Mouse (Mus musculus) thymus, adult 2 months (tissue): ENCODE measurements at regions not wholly inside any gene's neighbourhood (a gene's known extent, or its start where the extent isn't known, plus 50 kb on each side); places are given as distances from the start of the nearest gene placed in this dataset.

Experiments used
- DNase-seq: peaks from one replicate; pipeline ENCODE4 v3.0.0; 2021
- H3K27ac ChIP-seq: fragments of 200-500 bp; 2 replicates; pipeline ENCODE4 v1.5.1; 2012; ENCODE audit warnings: low read length, control low read depth; ENCODE audit not compliant: control insufficient read depth, insufficient read depth
- H3K27me3 ChIP-seq: fragments of 200-500 bp; 2 replicates; pipeline ENCODE4 v1.6.1; 2012; ENCODE audit warnings: mild to moderate bottlenecking, low read length, moderate library complexity, mixed read lengths; ENCODE audit not compliant: control insufficient read depth, insufficient read depth
- H3K36me3 ChIP-seq: fragments of 200-500 bp; 2 replicates; pipeline ENCODE4 v1.6.1; 2012; ENCODE audit warnings: mild to moderate bottlenecking, low read length, moderate library complexity; ENCODE audit not compliant: control insufficient read depth, insufficient read depth
- H3K4me1 ChIP-seq: fragments of 200-500 bp; replicated peaks from 2 replicates; pipeline ENCODE4 v1.6.1; 2012; ENCODE audit warnings: low read length; ENCODE audit not compliant: control insufficient read depth, insufficient read depth
- H3K4me3 ChIP-seq: fragments of 200-500 bp; 2 replicates; pipeline ENCODE4 v1.5.1; 2012; ENCODE audit warnings: mild to moderate bottlenecking, low read length, control low read depth, moderate library complexity; ENCODE audit not compliant: control insufficient read depth, insufficient read depth
- CTCF ChIP-seq: fragments of 200-500 bp; IDR thresholded peaks from 2 replicates; pipeline ENCODE4 v1.5.1; 2012; ENCODE audit warnings: mild to moderate bottlenecking, control low read depth, low read length, moderate library complexity, borderline replicate concordance; ENCODE audit not compliant: control insufficient read depth, poor library complexity, insufficient read depth; ENCODE audit errors: extremely low read depth
- POLR2A ChIP-seq: fragments of 200-500 bp; IDR thresholded peaks from 2 replicates; pipeline ENCODE4 v1.6.1; 2012; ENCODE audit warnings: mild to moderate bottlenecking, low read length, control low read depth, moderate library complexity; ENCODE audit not compliant: control insufficient read depth, poor library complexity, insufficient read depth; ENCODE audit errors: extremely low read depth
- WGBS: fragments of 180-500 bp; shearing (Covaris S2); methylation state at CpG from one replicate; pipeline ENCODE4 v1.1.7; 2018; 5-methylcytosine and 5-hydroxymethylcytosine counted together

DNA sequence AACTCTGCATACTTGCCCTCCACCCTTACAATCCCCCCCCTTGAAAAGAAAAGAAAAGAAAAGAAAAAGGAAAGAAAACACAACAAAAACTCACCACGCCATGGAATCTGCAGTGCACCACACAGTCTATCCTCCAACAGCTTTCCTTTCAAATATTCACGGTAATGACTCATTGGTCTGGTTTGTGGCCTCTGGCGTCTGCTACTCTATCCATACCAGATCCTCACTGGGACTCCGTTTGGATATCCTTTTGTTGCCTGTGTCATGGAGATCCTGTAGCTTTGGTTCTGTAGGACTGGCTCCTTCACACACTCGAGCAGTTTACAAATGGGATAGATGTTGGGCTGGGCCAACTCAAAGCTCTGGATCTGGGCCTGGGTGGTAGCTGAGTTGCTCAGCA is 232.4 kb upstream of the Smlr1 start:
- no peak overlapping the region for H3K27ac ChIP-seq
- no peaks in the 10 kb centered on the region for H3K27me3 ChIP-seq
- H3K4me3 ChIP-seq = no peak overlapping the region
- no peak for DNase-seq
- H3K4me1 ChIP-seq = no peaks in the 10 kb centered on the region
- TF ChIP-seq CTCF (no peak), POLR2A (no peak)
- no peaks in the 10 kb centered on the region for H3K36me3 ChIP-seq
- WGBS = 89% methylated on average over 5 of the region's 5 CpGs

DNA sequence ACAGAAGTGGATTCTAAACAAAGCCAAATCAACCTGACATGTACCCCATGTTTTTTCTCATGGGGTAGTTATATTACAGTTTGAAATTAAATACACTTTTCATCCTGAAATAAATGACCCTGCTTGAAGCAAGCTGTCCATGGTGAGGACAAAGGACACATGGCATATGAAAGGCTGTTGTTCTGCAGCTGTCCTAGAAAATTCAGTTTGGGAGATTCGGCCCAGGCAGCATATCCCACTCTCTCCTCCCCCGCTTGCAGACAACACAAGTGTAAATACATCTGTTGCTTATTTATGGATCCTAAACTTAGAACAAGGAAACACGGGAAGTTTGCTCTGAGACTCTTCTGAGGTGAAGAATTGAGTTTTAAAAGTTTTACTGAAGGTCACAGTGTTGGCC is 218.2 kb upstream of the Smlr1 start:
- Histone ChIP-seq H3K27me3 (no peaks in the 10 kb centered on the region), H3K36me3 (no peaks in the 10 kb centered on the region), H3K4me1 (no peaks in the 10 kb centered on the region), H3K4me3 (no peak overlapping the region), H3K27ac (no peak overlapping the region)
- no peak for DNase-seq
- WGBS = 90% methylated on average over 3 of the region's 3 CpGs
- no peak for TF ChIP-seq POLR2A
- no peak for TF ChIP-seq CTCF

DNA sequence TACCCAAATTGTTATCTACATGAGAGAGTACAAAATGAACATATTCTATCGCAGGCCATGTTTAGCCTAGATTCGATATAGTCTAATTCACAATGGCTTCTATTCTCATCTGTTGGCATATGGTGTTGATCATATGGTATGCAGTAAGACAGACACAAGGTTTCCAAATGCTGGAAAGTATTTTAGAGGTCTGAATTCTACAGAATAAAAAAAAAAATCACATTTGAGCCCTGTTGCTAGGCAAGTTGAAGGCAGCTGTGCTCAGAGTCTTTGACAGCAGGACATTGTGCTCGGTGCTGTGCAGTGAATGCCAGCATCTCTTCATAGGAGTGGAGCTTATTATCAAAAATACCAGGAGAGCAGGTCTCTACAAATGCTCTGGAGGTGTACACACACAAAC is 206.6 kb upstream of the Smlr1 start:
- 93% methylated on average over 3 of the region's 3 CpGs for WGBS
- Histone ChIP-seq H3K36me3 (no peaks in the 10 kb centered on the region), H3K4me1 (no peaks in the 10 kb centered on the region), H3K27me3 (no peaks in the 10 kb centered on the region), H3K4me3 (no peak overlapping the region), H3K27ac (no peak overlapping the region)
- DNase-seq = no peak
- no peak for TF ChIP-seq POLR2A
- TF ChIP-seq CTCF = no peak

DNA sequence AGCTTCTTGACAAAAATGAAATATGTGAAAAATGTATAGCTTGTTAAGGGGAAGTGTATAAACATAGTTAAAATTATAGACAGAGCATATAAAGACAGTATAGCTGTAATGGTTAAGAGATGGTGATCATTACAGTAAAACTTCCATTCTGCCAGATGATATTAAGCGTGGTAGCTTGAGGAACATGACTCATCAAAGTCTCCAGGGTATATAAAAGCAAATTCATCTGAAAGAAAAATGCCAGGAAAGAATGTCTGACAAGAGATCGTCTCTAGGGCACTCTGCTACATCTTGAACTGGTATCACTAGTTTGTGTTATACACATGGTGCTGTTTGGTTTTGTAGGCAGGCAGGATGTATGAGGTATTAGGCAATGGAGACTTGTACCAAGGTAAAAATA is 204.9 kb upstream of the Smlr1 start:
- Histone ChIP-seq H3K4me1 (no peaks in the 10 kb centered on the region), H3K27ac (no peak overlapping the region), H3K36me3 (no peaks in the 10 kb centered on the region), H3K4me3 (no peak overlapping the region), H3K27me3 (no peaks in the 10 kb centered on the region)
- 78% methylated on average over 2 of the region's 2 CpGs for WGBS
- TF ChIP-seq POLR2A (no peak), CTCF (no peak)
- no peak for DNase-seq

DNA sequence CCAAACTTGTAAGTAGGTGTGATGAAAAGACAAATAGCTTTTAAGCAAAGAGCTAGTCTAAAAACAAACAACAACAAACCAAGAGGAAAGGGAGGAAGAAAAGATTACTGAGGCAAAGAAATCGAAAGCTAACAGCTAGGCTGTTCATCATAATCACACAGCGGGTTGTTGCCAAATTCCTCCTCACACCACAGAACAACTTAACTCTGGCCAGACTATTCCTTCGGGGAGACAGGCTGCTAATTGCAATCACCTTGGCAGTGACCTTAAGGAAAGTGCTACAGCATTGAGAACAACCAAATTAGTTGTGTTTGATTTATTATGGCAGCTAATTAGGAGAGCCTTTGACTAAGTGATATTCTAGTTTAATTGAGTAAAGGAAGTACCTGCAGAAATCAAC is 194.4 kb upstream of the Smlr1 start:
- no peak for DNase-seq
- Histone ChIP-seq H3K27ac (no peak overlapping the region), H3K27me3 (no peaks in the 10 kb centered on the region), H3K36me3 (no peaks in the 10 kb centered on the region), H3K4me1 (no peaks in the 10 kb centered on the region), H3K4me3 (no peak overlapping the region)
- TF ChIP-seq POLR2A = no peak
- TF ChIP-seq CTCF = no peak
- 37% methylated on average over 3 of the region's 3 CpGs for WGBS

DNA sequence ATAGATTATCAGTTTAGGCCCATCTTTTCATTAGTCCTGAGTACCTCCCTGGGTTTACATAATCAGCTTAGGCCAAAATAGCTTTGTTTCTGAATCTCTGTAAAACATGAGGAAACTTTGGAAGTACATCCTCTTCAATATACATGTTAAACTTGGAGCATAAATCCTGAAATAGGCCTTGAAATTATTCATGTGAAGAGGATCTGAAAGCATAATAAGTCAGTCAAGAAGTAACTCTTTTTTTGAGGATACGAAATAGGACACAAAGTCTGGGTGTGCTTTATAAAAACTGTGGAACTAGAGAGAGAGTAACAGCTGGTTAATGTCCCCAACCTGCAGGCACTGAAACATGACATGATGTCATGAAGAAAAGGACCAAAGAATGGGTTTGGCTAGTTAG is 187.9 kb upstream of the Smlr1 start:
- DNase-seq = no peak
- Histone ChIP-seq H3K4me3 (no peak overlapping the region), H3K27me3 (no peaks in the 10 kb centered on the region), H3K27ac (no peak overlapping the region), H3K4me1 (no peaks in the 10 kb centered on the region), H3K36me3 (no peaks in the 10 kb centered on the region)
- TF ChIP-seq CTCF = no peak
- TF ChIP-seq POLR2A = no peak
- 89% methylated on average over 1 of the region's 1 CpGs for WGBS

DNA sequence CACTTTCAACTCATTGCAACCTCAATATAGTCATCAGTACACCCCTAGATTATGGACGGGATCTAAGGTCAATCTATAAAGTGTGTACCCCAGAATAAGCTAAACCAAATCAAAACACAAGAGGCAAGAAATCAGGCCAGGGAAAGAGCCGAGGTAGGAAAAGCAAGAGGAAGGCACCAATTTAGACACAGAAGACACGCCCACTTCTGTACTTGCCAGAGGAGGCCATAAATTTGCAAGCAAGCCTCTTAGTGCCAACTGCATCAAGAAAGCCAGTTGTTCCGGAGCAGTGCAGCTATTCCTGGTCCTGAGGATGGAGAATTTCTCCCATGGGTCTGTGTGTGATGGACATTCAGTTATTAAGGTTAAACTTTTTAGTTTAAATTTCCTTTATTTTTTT is 179.7 kb upstream of the Smlr1 start:
- 65% methylated on average over 4 of the region's 4 CpGs for WGBS

DNA sequence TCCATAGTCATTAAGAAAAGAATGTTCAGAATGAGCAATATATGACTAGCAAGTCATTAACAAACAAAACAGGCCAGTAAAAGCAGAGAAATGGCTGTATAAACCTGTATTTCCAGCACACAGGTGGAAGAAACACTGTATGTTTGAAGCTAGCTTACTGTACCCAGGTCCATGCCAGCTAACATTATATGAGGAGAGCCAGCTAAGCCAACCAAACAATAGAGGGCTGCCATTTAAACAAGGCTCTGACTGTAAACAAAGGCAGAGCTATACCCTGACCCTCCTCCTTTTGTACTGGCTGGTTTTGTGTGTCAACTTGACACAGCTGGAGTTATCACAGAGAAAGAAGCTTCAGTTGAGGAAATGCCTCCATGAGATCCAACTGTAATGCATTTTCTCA is 178.6 kb upstream of the Smlr1 start:
- Histone ChIP-seq H3K4me3 (no peak overlapping the region), H3K36me3 (no peaks in the 10 kb centered on the region), H3K27me3 (no peaks in the 10 kb centered on the region), H3K4me1 (no peaks in the 10 kb centered on the region), H3K27ac (no peak overlapping the region)
- no peak for TF ChIP-seq POLR2A
- no peak for TF ChIP-seq CTCF
- DNase-seq = no peak

More for the DNA sequence above, 179.7 kb upstream of the Smlr1 start:
- Histone ChIP-seq H3K4me3 (no peak overlapping the region), H3K4me1 (no peaks in the 10 kb centered on the region), H3K27ac (no peak overlapping the region), H3K36me3 (no peaks in the 10 kb centered on the region), H3K27me3 (no peaks in the 10 kb centered on the region)
- TF ChIP-seq CTCF = no peak
- no peak for TF ChIP-seq POLR2A
- DNase-seq = no peak
